Mouse (Mus musculus) embryonic stem cell, embryonic (primary cell): ENCODE measurements around the gene Rbm26.

Experiments
- CTCF ChIA-PET, 4 experiments: fragments of 300-600 bp in 2 of 4; fragments of 350-600 bp in 2 of 4; sonication (Branson Sonifier 250); formaldehyde crosslinking; loops; one replicate each; lab custom pipeline; 2022; ENCODE audit warnings: inconsistent platforms in 2 of 4; lab: Charles Lee
- POLR2A ChIA-PET, 4 experiments: fragments of 300-600 bp in 2 of 4; fragments of 350-600 bp in 2 of 4; sonication (Branson Sonifier 250); formaldehyde crosslinking; loops; one replicate each; lab custom pipeline; 2022; ENCODE audit warnings: antibody characterized with exemption in 4 of 4, inconsistent platforms in 1 of 4; lab: Charles Lee

Gene Rbm26

GRCm38 (mm10) chr14:105177238-105177693 lies at the start of gene Rbm26:
Gene Rbm26 (minus strand): TSS chr14:105177327.
- POLR2A ChIA-PET, result interaction anchor here (0.6 to 8.3 kb wide), 41 partner anchors 8 to 1527 kb away, joined by 3 to 112 read pairs (median 4); partner anchors contain the start of genes Ndfip2 (in 3 of the 4) and Slain1 (in 1 of the 4)
- CTCF ChIA-PET, result interaction anchor here in 1 of 4 experiments (0.6 kb wide), 1 partner anchor 81 kb away, joined by 3 read pairs; no protein-coding TSS in a partner anchor

GRCm38 (mm10) chr14:105225790-105226189 lies 48.7 kb upstream of the Rbm26 start:
- ChIA-PET CTCF (interaction anchor here in 1 of 4 experiments (0.5 to 1.0 kb wide), 3 partner anchors 12 to 75 kb away, joined by 3 to 4 read pairs (median 3); no protein-coding TSS in a partner anchor), POLR2A (no interaction called here)

- POLR2A ChIA-PET, result interaction anchor here in 1 of 4 experiments (1.9 kb wide), 1 partner anchor 10 kb away, joined by 3 read pairs; no protein-coding TSS in a partner anchor
- CTCF ChIA-PET, result no interaction called here
Measured at GRCm38 (mm10) chr14:105222240-105222639, 45.1 kb upstream of the Rbm26 start.

GRCm38 (mm10) chr14:105219525-105220376 lies 42.6 kb upstream of the Rbm26 start:
- ChIA-PET CTCF (no interaction called here), POLR2A (no interaction called here)

- ChIA-PET POLR2A (interaction anchor here in 2 of 4 experiments (0.6 to 1.7 kb wide), 6 partner anchors 19 to 907 kb away, joined by 3 to 5 read pairs (median 3); partner anchors contain the start of genes Ndfip2 (in 1 of the 2) and Rbm26 (in 1 of the 2)), CTCF (interaction anchor here in 2 of 4 experiments (0.6 to 0.8 kb wide), 7 partner anchors 13 to 60 kb away, joined by 3 to 4 read pairs (median 3); partner anchors contain the start of gene Ndfip2 (in 1 of the 2))
Measured at GRCm38 (mm10) chr14:105198401-105198800, 21.3 kb upstream of the Rbm26 start.

- POLR2A ChIA-PET, result interaction anchor here (0.6 to 3.3 kb wide), 9 partner anchors 17 to 663 kb away, joined by 3 to 23 read pairs (median 5); partner anchors contain the start of gene Rbm26 (in 3 of the 4)
- CTCF ChIA-PET, result interaction anchor here in 1 of 4 experiments (0.7 kb wide), 1 partner anchor 740 kb away, joined by 3 read pairs; no protein-coding TSS in a partner anchor
Measured at GRCm38 (mm10) chr14:105194682-105195081, 17.6 kb upstream of the Rbm26 start.

GRCm38 (mm10) chr14:105184866-105185265 lies 7.7 kb upstream of the Rbm26 start:
- CTCF ChIA-PET, result no interaction called here

GRCm38 (mm10) chr14:105182786-105183185 lies 5.7 kb upstream of the Rbm26 start:
- ChIA-PET CTCF (no interaction called here), POLR2A (no interaction called here)

More at GRCm38 (mm10) chr14:105184866-105185265, 7.7 kb upstream of the Rbm26 start:
- POLR2A ChIA-PET, result interaction anchor here in 2 of 4 experiments (0.6 to 1.8 kb wide), 2 partner anchors 8 to 412 kb away, joined by 3 to 4 read pairs; partner anchors contain the start of gene Rbm26 (in 1 of the 2)

- ChIA-PET CTCF (no interaction called here), POLR2A (interaction anchor here in 2 of 4 experiments (0.8 to 8.3 kb wide), 8 partner anchors 10 to 719 kb away, joined by 3 to 112 read pairs (median 6); partner anchors contain the start of genes Ndfip2 (in 1 of the 2) and Spry2 (in 1 of the 2))
Measured at GRCm38 (mm10) chr14:105179733-105180132, 2.6 kb upstream of the Rbm26 start.

- POLR2A ChIA-PET, result interaction anchor here in 3 of 4 experiments (0.5 to 8.3 kb wide), 20 partner anchors 9 to 720 kb away, joined by 3 to 112 read pairs (median 4); partner anchors contain the start of genes Ndfip2 (in 2 of the 3) and Spry2 (in 2 of the 3)
- CTCF ChIA-PET, result interaction anchor here in 2 of 4 experiments (0.6 to 1.1 kb wide), 5 partner anchors 9 to 354 kb away, joined by 3 to 9 read pairs (median 3); no protein-coding TSS in a partner anchor
Measured at GRCm38 (mm10) chr14:105178996-105179395, 1.9 kb upstream of the Rbm26 start.

GRCm38 (mm10) chr14:105176381-105177168 lies 552 bp downstream of the Rbm26 start:
- POLR2A ChIA-PET, result interaction anchor here (0.7 to 8.3 kb wide), 38 partner anchors 9 to 1526 kb away, joined by 3 to 112 read pairs (median 4); partner anchors contain the start of genes Ndfip2 (in 3 of the 4) and Slain1 (in 1 of the 4)
- CTCF ChIA-PET, result interaction anchor here in 2 of 4 experiments (0.5 to 1.1 kb wide), 2 partner anchors 22 to 620 kb away, joined by 3 read pairs; no protein-coding TSS in a partner anchor

GRCm38 (mm10) chr14:105167181-105167580 lies 9.9 kb downstream of the Rbm26 start:
- ChIA-PET POLR2A (interaction anchor here (0.7 to 7.2 kb wide), 15 partner anchors 8 to 730 kb away, joined by 3 to 112 read pairs (median 5); partner anchors contain the start of genes Rbm26 (in 4 of the 4) and Spry2 (in 1 of the 4)), CTCF (no interaction called here)

GRCm38 (mm10) chr14:105164793-105165192 lies 12.3 kb downstream of the Rbm26 start:
- CTCF ChIA-PET, result no interaction called here
- POLR2A ChIA-PET, result interaction anchor here (0.6 to 7.2 kb wide), 7 partner anchors 12 to 129 kb away, joined by 3 to 112 read pairs (median 4); partner anchors contain the start of gene Rbm26 (in 2 of the 4)

GRCm38 (mm10) chr14:105161334-105161733 lies 15.8 kb downstream of the Rbm26 start:
- CTCF ChIA-PET, result no interaction called here
- POLR2A ChIA-PET, result interaction anchor here in 2 of 4 experiments (1.0 to 7.2 kb wide), 6 partner anchors 8 to 42 kb away, joined by 3 to 112 read pairs (median 6); partner anchors contain the start of gene Rbm26 (in 2 of the 2)

GRCm38 (mm10) chr14:105158526-105158925 lies 18.6 kb downstream of the Rbm26 start:
- CTCF ChIA-PET, result no interaction called here

GRCm38 (mm10) chr14:105134076-105134475 lies 43.1 kb downstream of the Rbm26 start:
- ChIA-PET POLR2A (interaction anchor here in 1 of 4 experiments (1.3 to 1.7 kb wide), 3 partner anchors 9 to 125 kb away, joined by 4 to 6 read pairs (median 6); partner anchors contain the start of gene Ndfip2), CTCF (interaction anchor here in 1 of 4 experiments (0.6 kb wide), 1 partner anchor 11 kb away, joined by 3 read pairs; no protein-coding TSS in a partner anchor)

More at GRCm38 (mm10) chr14:105158526-105158925, 18.6 kb downstream of the Rbm26 start:
- POLR2A ChIA-PET, result interaction anchor here in 2 of 4 experiments (1.1 to 2.6 kb wide), 3 partner anchors 12 to 18 kb away, joined by 5 to 7 read pairs (median 5); partner anchors contain the start of gene Rbm26 (in 1 of the 2)
